Mouse (Mus musculus) T-helper 17 cell (primary cell): ENCODE data around the gene Gtdc1.

ENCODE experiments used
- in situ Hi-C, 2 experiments: fragments of 300-600 bp; cut with MboI, MseI; formaldehyde crosslinking; loops; 1 replicate in 1 of 2; 2 replicates in 1 of 2; pipeline ENCODE4 v1.15.1; 2025; ENCODE audit warnings: high pct_unique_total_duplicates in 2 of 2

Gtdc1 gene

DNA sequence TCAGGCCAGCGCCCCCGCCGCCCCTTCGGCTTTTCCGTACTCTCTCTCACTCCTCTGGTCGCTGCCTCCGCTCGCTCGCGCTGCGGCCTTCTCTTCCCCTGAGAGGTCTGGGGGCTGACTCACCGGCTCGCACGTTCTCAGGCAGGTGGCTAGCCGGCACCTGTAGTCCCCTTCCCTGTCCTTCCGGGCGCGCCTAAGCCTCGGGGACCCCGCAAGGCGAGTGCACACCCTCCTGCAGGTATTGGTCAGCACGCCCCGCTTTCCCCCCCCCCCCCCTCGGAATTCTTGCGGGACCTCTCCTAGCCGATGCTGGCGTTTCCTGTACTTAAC, at the start of gene Gtdc1:
Gene Gtdc1 (minus strand): TSS at position 176 of the 330 bp plus-strand sequence.
- in situ Hi-C loops = loop anchor here in 1 of 2 experiments (5.0 to 10.0 kb wide), 2 partner anchors 45 to 187 kb away; partner anchors contain the start of gene Zeb2

DNA sequence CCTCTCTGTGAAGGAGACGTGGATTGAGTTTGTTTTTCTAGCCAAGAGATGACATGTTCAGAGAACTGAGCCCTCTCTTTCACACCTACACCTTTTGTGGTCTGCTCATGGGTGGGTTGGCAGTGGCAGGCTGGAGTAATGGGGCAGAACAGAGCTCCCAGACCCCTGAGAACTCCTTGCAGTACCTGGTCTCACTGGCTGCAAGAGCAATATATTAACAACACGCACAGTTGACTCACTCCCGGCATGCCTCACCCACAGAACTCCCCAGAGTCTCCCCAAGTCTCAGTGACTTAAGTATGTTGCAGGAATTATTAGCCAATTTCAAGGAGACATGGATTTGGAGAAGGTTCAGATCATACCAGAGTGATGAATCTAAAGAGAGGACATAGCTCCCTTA, 49.6 kb upstream of the Gtdc1 start:
- in situ Hi-C loops = no loop called here

DNA sequence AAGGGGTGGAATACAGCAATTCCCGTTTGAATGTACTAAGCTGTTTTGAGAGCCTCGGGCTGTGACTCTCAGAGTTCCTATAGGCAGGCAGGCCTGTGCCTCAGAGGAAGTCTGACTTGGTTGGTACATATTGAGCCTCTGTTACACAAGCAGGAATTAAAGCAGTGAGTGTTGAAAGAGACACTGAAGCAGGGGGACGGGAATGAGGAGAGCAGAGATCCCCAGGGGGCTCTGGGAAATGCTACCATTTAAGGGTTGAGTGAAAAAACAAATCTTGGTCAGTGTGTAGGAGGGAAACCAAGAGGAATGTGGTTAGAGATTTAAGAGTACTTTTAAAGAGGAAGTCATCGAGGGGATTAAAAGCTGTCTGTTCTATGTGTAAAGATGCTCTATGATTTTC, 49.0 kb upstream of the Gtdc1 start:
- in situ Hi-C loops = no loop called here

DNA sequence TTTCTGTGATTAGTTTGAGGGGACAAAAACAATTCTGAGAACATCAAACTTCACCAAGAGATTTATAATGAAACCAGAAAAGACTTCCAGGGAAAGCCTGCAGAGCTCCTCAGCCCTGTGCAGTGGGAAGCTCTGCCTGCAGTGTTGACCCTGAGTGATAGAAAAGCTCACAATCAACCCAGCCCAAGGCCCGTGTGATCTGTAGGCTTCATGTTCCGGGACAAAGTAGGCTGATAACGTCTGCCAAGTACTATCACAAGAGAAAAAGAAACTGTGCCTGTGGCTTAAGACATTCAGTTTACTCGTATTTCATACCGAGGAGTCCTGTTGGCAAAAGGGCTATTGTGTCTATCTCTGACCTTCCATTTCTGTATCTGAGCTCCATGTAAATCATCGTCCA, 46.4 kb upstream of the Gtdc1 start:
- in situ Hi-C loops = loop anchor here in 1 of 2 experiments (25.0 kb wide), 1 partner anchor 1237 kb away; the partner anchor contains the start of gene Arhgap15

DNA sequence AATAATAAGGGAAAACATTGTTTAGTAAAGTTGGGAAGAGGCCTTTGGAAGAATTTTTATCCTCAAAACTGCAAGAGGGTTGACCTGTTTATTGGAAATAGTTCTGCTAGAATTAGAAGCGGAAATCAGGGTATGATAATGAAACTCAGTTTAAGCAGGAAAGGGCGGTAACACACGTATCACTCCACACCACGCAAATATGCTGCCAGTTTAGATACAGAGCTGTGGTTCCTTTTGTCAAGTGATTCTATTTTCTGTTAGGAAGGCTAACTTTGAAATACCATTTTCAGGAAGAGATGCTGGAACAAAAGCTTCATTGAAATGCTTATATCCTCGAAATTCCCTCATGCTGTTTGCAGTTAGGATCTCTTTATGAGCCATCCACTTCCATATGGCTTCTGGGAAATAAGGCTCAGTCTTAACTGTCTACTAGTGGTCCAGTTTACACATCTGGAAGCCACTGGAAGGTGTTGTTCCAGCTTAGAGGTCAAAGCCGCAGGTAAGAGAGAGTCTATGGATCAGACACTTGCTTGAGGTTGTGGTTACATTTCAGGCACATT, 42.7 kb upstream of the Gtdc1 start:
- in situ Hi-C loops = loop anchor here in 1 of 2 experiments (25.0 kb wide), 1 partner anchor 1233 kb away; the partner anchor contains the start of gene Arhgap15

DNA sequence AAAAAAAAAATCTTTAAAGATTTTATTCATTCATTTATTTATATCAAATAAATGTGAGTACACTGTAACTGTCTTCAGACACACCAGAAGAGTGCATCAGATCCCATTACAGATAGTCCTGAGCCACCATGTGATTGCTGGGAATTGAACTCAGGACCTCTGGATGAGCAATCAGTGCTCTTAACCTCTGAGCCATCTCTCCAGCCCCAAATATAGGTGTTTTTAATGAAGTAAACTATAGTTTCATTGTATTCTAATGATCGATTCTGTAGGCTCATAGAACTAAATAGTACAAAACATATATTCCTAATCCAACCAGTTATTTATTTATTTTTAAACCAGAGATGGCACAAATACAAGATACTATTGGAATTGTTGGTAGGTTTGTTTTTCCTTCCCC, 42.2 kb upstream of the Gtdc1 start:
- in situ Hi-C loops = loop anchor here in 1 of 2 experiments (25.0 kb wide), 1 partner anchor 1232 kb away; the partner anchor contains the start of gene Arhgap15

DNA sequence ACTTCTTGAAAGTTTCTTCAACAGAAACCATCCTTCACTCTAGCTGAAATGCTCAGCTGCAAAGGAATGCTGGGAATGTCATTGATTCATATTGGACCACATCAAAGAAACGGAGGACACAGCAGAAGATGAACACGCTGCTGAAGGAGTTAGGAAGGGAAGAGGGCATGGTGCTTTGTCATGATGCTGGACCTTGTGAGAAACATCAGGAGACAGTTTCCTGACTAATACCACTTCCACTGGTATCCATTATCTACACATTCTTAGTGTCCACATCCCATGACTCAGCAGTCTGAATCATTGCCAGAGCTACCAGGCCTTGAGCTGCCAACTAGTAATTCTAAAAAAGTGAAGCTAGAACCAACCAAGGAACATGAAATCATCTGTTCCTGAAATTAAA, 41.8 kb upstream of the Gtdc1 start:
- in situ Hi-C loops = loop anchor here in 1 of 2 experiments (25.0 kb wide), 1 partner anchor 1232 kb away; the partner anchor contains the start of gene Arhgap15

DNA sequence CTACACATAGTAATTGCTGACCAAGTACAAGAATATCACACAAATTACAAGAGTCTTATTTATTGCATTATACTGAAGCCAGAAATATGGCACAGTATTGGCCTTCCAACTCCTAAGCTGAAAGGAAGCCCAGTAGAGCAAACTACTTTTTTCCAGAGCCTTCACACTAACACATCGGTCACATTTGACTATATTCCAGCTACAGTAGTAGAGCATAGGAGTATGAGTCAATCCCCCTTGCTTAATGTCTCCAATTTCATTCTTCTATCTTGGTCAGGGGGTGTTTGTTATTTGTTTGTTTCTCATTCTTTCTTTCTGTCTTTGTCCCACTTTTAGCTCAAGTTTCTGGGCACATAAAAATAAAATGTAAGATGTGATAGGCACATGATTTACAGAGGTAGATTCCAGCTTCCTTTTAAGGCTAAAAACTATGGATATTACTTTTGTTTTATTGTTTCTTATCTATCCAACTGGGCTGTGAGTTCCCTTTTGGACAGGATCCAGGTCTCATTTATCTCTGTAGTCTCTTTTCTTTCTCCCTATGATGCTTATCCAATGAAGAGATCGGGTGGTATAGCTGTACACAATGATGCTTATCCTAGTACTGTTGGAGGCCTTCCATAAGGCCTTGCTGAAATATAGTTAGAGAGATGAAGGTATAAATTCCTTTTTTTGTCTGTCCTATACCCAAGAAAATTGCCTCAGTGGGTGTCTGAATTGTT, 38.5 kb upstream of the Gtdc1 start:
- in situ Hi-C loops = loop anchor here in 1 of 2 experiments (25.0 kb wide), 1 partner anchor 1229 kb away; the partner anchor contains the start of gene Arhgap15

DNA sequence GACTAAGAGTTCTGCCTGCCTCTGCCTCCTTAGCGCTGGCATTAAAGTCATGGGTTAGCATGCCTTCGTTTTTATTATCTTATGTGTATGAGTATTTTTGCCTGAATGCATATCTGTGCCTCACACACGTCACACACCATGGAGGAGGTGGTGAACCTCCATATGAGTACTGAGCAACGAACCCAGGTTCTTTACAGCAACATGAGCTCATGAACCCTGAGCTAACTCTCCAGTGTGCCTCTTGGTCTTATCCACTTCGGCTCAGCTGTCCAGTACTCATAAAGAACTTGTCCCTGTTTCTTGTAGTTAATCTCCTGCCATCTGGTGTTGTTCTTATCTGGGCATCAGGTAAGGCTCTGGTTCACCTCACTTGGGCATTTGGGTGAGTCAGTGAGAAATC, 35.2 kb upstream of the Gtdc1 start:
- in situ Hi-C loops = loop anchor here in 1 of 2 experiments (25.0 kb wide), 1 partner anchor 1225 kb away; the partner anchor contains the start of gene Arhgap15

DNA sequence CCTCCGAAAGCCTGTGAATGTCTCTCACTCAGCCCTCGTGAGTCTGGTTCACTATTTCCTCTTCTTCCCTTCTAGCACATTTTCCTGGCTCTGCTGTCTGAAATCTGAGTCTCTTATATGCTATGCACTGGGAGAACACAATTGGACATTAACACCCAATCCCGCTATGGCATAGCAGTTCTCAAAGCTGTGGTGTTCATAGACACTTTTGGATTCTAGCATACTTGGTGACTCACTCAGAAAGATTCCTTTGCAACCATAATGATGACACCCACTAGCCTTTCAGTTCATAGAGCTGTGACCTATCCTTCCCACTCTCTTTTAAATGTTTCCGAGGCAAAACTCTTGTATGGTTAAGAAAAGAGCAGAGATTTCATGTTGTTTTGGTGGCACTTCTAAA, 33.7 kb upstream of the Gtdc1 start:
- in situ Hi-C loops = loop anchor here in 1 of 2 experiments (25.0 kb wide), 1 partner anchor 1224 kb away; the partner anchor contains the start of gene Arhgap15

DNA sequence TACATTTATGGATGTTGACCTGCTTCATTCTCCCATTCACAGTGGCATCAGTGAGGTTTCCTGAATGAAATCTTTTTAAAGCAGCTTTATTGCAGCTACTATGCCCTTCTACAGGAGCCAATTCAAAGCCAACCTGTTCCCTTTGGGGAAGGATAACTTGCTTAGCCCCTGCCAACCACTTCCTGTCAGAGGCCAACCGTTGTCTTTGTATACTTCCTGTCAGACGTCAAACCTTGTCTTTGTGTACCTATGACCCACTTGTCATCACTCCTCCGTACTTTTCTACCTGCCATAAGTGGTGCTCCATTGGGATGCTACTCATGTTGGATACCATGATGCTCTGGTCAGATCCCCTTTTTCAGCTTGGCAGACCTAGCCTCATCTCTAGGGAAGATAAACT, 33.1 kb upstream of the Gtdc1 start:
- in situ Hi-C loops = loop anchor here in 1 of 2 experiments (25.0 kb wide), 1 partner anchor 1223 kb away; the partner anchor contains the start of gene Arhgap15

DNA sequence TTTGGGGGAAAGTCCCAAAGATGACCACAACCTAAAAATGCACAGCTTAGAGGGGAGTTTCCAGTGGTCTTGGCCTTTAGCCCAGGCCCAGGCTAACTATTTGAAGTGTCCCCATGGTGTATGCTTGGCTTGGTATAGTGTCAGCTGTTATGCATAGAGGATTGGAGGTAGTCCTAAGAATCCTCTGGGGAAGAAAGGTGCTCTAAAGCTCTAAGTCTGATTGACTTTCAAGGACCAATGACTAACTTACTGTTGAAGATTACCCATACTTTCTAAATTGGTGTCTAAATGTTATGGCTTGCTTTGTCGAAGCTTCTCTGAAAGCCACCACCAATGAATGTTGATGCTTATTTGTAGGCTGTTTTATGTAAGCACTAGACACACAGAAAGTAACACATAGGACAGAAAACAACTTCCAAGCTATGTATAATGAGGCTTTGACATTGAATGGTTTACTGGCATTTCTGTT, 29.9 kb upstream of the Gtdc1 start:
- in situ Hi-C loops = loop anchor here in 1 of 2 experiments (25.0 kb wide), 1 partner anchor 1220 kb away; the partner anchor contains the start of gene Arhgap15

DNA sequence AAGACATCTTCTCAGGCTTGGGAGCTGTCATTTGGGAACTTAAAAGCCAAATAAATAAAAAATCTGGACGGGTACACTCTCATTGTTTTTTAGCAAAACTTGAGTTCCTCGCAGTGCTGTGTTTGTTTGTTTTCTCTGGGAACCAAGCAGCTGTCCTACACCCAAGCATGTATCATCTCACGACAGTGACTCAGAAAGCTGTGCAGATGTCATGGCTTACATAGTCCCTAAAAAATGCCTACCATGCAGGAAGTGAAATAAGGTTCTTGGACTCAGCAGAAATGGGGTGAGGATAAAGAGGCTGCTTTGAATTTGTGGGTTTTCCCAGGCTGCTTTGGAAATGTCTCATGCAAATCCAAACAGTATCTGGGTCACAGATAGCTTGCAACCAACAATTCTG, 28.8 kb upstream of the Gtdc1 start:
- in situ Hi-C loops = loop anchor here in 1 of 2 experiments (25.0 kb wide), 1 partner anchor 1219 kb away; the partner anchor contains the start of gene Arhgap15

DNA sequence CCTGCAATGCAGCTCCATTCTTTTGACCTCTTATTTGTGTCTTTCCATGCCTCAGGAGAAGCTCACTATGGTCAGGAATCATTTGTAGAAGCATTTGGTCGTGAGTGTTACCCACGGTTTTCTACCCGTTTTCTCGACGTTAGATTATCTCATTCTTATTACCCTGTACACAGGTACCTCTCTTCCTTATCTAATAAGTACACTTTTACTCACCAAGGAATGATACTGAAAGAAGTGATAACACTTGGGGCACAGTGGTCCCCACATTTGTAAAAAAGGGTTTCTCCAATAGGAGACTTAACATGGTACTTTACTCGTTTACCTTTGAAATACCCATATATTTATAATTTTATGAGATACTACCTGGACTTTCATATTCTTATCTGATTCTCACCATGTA, 28.0 kb upstream of the Gtdc1 start:
- in situ Hi-C loops = loop anchor here in 1 of 2 experiments (25.0 kb wide), 1 partner anchor 1218 kb away; the partner anchor contains the start of gene Arhgap15

DNA sequence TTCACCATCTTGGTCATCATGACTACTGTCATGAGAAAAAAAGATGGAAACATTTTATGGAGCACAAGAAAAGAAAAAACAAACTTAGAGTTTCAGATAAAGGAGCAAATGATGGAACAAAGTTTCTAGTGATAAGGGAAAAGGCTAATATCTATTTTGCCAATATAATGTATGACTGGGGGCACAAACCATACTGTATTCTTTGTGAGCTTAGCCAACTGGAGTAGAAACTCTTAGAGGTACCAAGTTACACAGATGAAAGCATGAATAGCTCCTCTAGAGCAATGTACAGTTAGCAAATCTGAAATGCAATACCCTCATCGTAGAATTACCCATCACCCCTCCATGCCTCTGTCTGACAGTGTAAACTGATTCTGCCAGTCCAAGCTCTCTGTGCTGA, 26.7 kb upstream of the Gtdc1 start:
- in situ Hi-C loops = loop anchor here in 1 of 2 experiments (25.0 kb wide), 1 partner anchor 1217 kb away; the partner anchor contains the start of gene Arhgap15

DNA sequence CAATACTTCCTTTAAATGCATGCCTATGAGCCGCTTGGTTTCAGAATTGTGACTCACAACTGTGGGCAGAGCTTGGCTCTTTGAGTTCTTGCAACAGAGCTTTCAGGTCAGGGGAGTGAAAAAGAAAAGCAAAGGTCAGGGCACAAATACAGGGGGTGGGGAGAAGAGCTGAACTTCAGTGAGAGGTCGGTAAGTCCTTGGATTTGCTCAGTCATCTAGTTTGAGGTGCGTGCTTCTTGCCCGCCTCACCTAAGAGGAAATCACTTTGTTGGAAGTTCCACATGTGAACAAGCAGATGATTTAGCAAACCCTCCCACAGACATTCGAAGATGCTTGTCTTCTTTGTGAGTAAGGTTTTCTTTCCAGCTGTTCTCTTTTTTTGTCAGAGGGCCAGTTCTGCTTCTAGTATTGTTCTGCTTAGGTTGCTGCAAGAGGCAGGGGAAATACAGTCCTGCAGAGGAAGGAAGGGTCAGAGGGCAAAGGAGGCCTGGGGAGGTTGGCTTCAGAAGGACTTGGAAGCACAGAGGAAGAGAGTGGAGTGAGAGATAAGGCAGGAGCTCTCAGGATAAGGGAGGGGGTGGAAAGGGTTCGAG, 25.5 kb upstream of the Gtdc1 start:
- in situ Hi-C loops = loop anchor here in 1 of 2 experiments (25.0 kb wide), 1 partner anchor 1216 kb away; the partner anchor contains the start of gene Arhgap15

DNA sequence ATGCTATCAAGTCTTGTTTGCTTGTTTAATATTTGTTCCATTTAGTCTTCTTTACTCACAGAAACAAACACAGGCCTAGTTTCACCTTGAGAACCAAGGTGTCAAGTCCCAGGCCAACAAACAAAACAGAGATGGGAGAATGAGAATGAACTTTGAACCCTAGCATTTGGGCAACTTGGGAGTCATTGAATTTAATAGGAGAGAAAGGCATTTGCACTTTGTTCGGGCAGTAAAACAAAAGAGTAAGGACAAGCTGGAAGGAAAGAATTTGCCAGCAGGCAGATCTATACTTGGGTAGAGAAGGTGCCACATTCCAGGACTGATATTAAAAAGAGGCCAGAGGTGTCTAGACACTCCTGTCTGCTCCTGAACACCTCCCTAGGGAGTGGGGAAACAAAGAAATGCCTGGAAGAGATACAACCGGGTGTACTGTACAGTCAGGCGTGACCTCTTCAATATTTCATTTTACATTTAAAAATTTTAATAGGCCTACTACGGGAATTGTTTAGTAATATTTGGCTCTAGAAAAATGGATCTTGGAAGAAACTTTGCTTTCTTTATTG, 24.3 kb upstream of the Gtdc1 start:
- in situ Hi-C loops = loop anchor here in 1 of 2 experiments (25.0 kb wide), 1 partner anchor 1214 kb away; the partner anchor contains the start of gene Arhgap15

DNA sequence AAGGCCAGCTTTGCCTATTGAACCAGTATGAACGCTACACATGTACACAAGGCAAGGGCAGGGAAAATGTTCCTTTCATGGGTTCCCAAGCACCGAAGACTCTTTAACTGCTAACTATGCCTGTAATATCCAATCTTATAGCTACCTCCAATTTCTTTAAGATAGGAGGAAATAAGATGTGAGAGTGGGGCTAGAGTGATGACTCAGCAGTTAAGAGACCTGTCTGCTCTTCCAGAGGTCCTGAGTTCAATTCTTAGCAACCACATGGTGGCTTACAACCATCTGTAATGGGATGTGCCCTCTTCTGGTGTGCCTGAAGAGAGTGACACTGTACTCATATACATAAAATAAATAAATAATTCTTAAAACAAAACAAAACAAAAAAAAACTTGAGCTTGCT, 17.2 kb upstream of the Gtdc1 start:
- in situ Hi-C loops = no loop called here

DNA sequence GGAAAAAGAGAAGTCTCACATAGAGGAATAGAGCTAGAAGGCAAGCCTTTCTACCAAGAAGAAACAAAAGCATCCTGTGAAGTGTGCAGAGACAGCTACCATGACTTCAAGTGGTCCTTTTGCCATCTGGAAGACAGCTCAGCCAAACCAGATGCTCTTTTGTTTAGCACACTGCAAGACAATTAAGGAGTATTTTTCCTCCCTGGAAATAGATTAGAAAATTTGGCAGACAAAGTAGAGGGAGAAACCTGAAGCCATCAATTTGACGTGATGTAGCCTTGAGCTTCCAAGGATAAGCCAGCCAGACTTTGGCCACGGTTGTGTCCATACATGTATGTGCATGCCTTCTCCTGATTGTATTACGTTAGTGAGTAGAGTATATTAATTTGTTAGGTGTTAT, 3.5 kb upstream of the Gtdc1 start:
- in situ Hi-C loops = no loop called here

DNA sequence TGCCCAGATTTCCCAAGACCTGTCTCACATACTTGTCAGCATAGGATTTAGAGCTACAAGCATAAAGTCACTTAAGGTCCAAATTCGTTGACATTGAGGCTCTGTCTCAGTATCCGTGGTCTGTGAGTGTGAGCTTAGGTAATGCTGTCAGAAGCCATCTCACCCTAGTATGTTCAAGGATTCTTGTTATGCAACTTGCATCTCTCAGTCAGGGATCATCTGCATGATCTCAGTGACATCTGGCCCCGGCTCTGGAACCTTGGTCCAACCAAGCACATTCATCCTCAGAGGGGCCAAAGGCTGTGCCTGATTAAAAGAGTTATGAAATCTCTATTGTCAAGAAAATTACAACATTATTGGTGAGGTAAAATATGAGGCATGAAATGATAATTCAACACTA, 1.2 kb upstream of the Gtdc1 start:
- in situ Hi-C loops = loop anchor here in 1 of 2 experiments (5.0 to 10.0 kb wide), 2 partner anchors 46 to 186 kb away; partner anchors contain the start of gene Zeb2
